Mouse (Mus musculus): ENCODE measurements at regions not wholly inside any gene's neighbourhood (a gene's known extent, or its start where the extent isn't known, plus 50 kb on each side); places are given as distances from the start of the nearest gene placed in this dataset.

- Histone ChIP-seq H3K4me3 (no peak overlapping the region), H3K27ac (replicated peaks) (0 out of 2 replicates have a peak overlapping the region, but pooled peaks have one; percentile 31), H3K4me1 (peaks cover 20% of the 10 kb centered on the region), H3K4me2 (replicated peaks) (no peak overlapping the region), H3K9ac (replicated peaks) (no peak overlapping the region), H3K9me3 (no peaks in the 10 kb centered on the region), H3K27me3 (no peaks in the 10 kb centered on the region), H3K36me3 (no peaks in the 10 kb centered on the region)
- ATAC-seq (replicated peaks): peak; percentile 89
- 24% methylated on average over 12 of the region's 12 CpGs for WGBS
Observed at GRCm38 (mm10) chr10:46011916-46012596, 434.4 kb downstream of the Hace1 start.

- Histone ChIP-seq H3K9ac (replicated peaks) (no peak overlapping the region), H3K4me1 (peaks cover 20% of the 10 kb centered on the region), H3K27me3 (no peaks in the 10 kb centered on the region), H3K4me2 (replicated peaks) (no peak overlapping the region), H3K36me3 (no peaks in the 10 kb centered on the region), H3K27ac (replicated peaks) (0 out of 2 replicates have a peak overlapping the region, but pooled peaks have one; percentile 31), H3K4me3 (no peak overlapping the region), H3K9me3 (no peaks in the 10 kb centered on the region)
- whole genome bisulfite sequencing: 76% methylated on average over 6 of the region's 6 CpGs
- ATAC-seq (replicated peaks): no peak
Observed at GRCm38 (mm10) chr10:46012599-46012998, 435.0 kb downstream of the Hace1 start.

GRCm38 (mm10) chr10:46016295-46016694 lies 438.7 kb downstream of the Hace1 start:
- 20% methylated on average over 5 of the region's 5 CpGs for WGBS
- H3K27me3 ChIP-seq: no peaks in the 10 kb centered on the region
- no peaks in the 10 kb centered on the region for H3K9me3 ChIP-seq
- H3K4me3 ChIP-seq: no peak overlapping the region
- H3K36me3 ChIP-seq: no peaks in the 10 kb centered on the region
- peaks cover 20% of the 10 kb centered on the region for H3K4me1 ChIP-seq
- H3K27ac ChIP-seq (replicated peaks): peak overlapping the region; percentile 71
- peak; percentile 86 for ATAC-seq (replicated peaks)
- no peak overlapping the region for H3K9ac ChIP-seq (replicated peaks)
- H3K4me2 ChIP-seq (replicated peaks): no peak overlapping the region

- Histone ChIP-seq H3K4me3 (no peak overlapping the region), H3K4me1 (peaks cover 23% of the 10 kb centered on the region), H3K27me3 (no peaks in the 10 kb centered on the region), H3K9ac (replicated peaks) (no peak overlapping the region), H3K36me3 (no peaks in the 10 kb centered on the region), H3K9me3 (no peaks in the 10 kb centered on the region), H3K4me2 (replicated peaks) (no peak overlapping the region), H3K27ac (replicated peaks) (peak overlapping the region; percentile 69)
- WGBS: 11% methylated on average over 6 of the region's 6 CpGs
- peak; percentile 93 for ATAC-seq (replicated peaks)
Observed at GRCm38 (mm10) chr10:46045474-46046093, 468.0 kb downstream of the Hace1 start.

- Histone ChIP-seq H3K4me3 (no peak overlapping the region), H3K27ac (replicated peaks) (peak overlapping the region; percentile 69), H3K4me1 (peaks cover 23% of the 10 kb centered on the region), H3K9me3 (no peaks in the 10 kb centered on the region), H3K27me3 (no peaks in the 10 kb centered on the region), H3K36me3 (no peaks in the 10 kb centered on the region), H3K4me2 (replicated peaks) (no peak overlapping the region), H3K9ac (replicated peaks) (no peak overlapping the region)
- ATAC-seq (replicated peaks): peak; percentile 77
Observed at GRCm38 (mm10) chr10:46046094-46046749, 468.6 kb downstream of the Hace1 start.

- 44% methylated on average over 8 of the region's 8 CpGs for WGBS
- H3K36me3 ChIP-seq: no peaks in the 10 kb centered on the region
- no peaks in the 10 kb centered on the region for H3K9me3 ChIP-seq
- H3K4me1 ChIP-seq: peaks cover 23% of the 10 kb centered on the region
- no peak overlapping the region for H3K4me2 ChIP-seq (replicated peaks)
- H3K4me3 ChIP-seq: no peak overlapping the region
- H3K27me3 ChIP-seq: no peaks in the 10 kb centered on the region
- H3K27ac ChIP-seq (replicated peaks): peak overlapping the region; percentile 69
- ATAC-seq (replicated peaks): peak; percentile 23; the same call in 1 of the 2 replicates
- H3K9ac ChIP-seq (replicated peaks): no peak overlapping the region
Observed at GRCm38 (mm10) chr10:46046890-46047414, 469.3 kb downstream of the Hace1 start.

- H3K27me3 ChIP-seq: no peaks in the 10 kb centered on the region
- H3K4me3 ChIP-seq: no peak overlapping the region
- WGBS: 31% methylated on average over 4 of the region's 4 CpGs
- H3K4me1 ChIP-seq: peaks cover 23% of the 10 kb centered on the region
- no peaks in the 10 kb centered on the region for H3K36me3 ChIP-seq
- H3K9ac ChIP-seq (replicated peaks): no peak overlapping the region
- peak overlapping the region; percentile 69 for H3K27ac ChIP-seq (replicated peaks)
- H3K9me3 ChIP-seq: no peaks in the 10 kb centered on the region
- H3K4me2 ChIP-seq (replicated peaks): no peak overlapping the region
- ATAC-seq (replicated peaks): no peak
Observed at GRCm38 (mm10) chr10:46047591-46047990, 470.0 kb downstream of the Hace1 start.

- H3K9me3 ChIP-seq: no peaks in the 10 kb centered on the region
- peak; percentile 82 for ATAC-seq (replicated peaks)
- no peaks in the 10 kb centered on the region for H3K27me3 ChIP-seq
- H3K27ac ChIP-seq (replicated peaks): no peak overlapping the region
- WGBS: 29% methylated on average over 14 of the region's 14 CpGs
- no peaks in the 10 kb centered on the region for H3K36me3 ChIP-seq
- H3K4me2 ChIP-seq (replicated peaks): no peak overlapping the region
- H3K4me1 ChIP-seq: peaks cover 6% of the 10 kb centered on the region; the same call in 1 of the 2 replicates
- no peak overlapping the region for H3K9ac ChIP-seq (replicated peaks)
- H3K4me3 ChIP-seq: no peak overlapping the region
Observed at GRCm38 (mm10) chr10:46057362-46058198, 480.0 kb downstream of the Hace1 start.

- Histone ChIP-seq H3K27ac (replicated peaks) (no peak overlapping the region), H3K27me3 (no peaks in the 10 kb centered on the region), H3K4me3 (no peak overlapping the region), H3K9ac (replicated peaks) (no peak overlapping the region), H3K36me3 (no peaks in the 10 kb centered on the region), H3K4me2 (replicated peaks) (no peak overlapping the region), H3K4me1 (peaks cover 6% of the 10 kb centered on the region; the same call in 1 of the 2 replicates), H3K9me3 (no peaks in the 10 kb centered on the region)
- no peak for ATAC-seq (replicated peaks)
- WGBS: 79% methylated on average over 5 of the region's 5 CpGs
Observed at GRCm38 (mm10) chr10:46058199-46058472, 480.5 kb downstream of the Hace1 start.

- Histone ChIP-seq H3K36me3 (no peaks in the 10 kb centered on the region), H3K9me3 (no peaks in the 10 kb centered on the region), H3K9ac (replicated peaks) (no peak overlapping the region), H3K27me3 (no peaks in the 10 kb centered on the region), H3K27ac (replicated peaks) (no peak overlapping the region), H3K4me2 (replicated peaks) (no peak overlapping the region), H3K4me3 (no peak overlapping the region), H3K4me1 (peaks cover 6% of the 10 kb centered on the region; the same call in 1 of the 2 replicates)
- no peak for ATAC-seq (replicated peaks)
- 86% methylated on average over 3 of the region's 3 CpGs for WGBS
Observed at GRCm38 (mm10) chr10:46059285-46059684, 481.7 kb downstream of the Hace1 start.

- no peak for ATAC-seq (replicated peaks)
- H3K27me3 ChIP-seq: no peaks in the 10 kb centered on the region
- no peak overlapping the region for H3K4me2 ChIP-seq (replicated peaks)
Observed at GRCm38 (mm10) chr10:46063831-46064230, 486.2 kb downstream of the Hace1 start.

More at GRCm38 (mm10) chr10:46063831-46064230, 486.2 kb downstream of the Hace1 start:
- WGBS: 87% methylated on average over 4 of the region's 4 CpGs
- Histone ChIP-seq H3K9ac (replicated peaks) (no peak overlapping the region), H3K4me1 (no peaks in the 10 kb centered on the region), H3K36me3 (no peaks in the 10 kb centered on the region), H3K27ac (replicated peaks) (no peak overlapping the region), H3K4me3 (no peak overlapping the region), H3K9me3 (no peaks in the 10 kb centered on the region)

Data from forebrain, embryonic 15.5 days (tissue).